8 mouse cellular contexts compared by ENCODE assay signal in the genomic region with DNA sequence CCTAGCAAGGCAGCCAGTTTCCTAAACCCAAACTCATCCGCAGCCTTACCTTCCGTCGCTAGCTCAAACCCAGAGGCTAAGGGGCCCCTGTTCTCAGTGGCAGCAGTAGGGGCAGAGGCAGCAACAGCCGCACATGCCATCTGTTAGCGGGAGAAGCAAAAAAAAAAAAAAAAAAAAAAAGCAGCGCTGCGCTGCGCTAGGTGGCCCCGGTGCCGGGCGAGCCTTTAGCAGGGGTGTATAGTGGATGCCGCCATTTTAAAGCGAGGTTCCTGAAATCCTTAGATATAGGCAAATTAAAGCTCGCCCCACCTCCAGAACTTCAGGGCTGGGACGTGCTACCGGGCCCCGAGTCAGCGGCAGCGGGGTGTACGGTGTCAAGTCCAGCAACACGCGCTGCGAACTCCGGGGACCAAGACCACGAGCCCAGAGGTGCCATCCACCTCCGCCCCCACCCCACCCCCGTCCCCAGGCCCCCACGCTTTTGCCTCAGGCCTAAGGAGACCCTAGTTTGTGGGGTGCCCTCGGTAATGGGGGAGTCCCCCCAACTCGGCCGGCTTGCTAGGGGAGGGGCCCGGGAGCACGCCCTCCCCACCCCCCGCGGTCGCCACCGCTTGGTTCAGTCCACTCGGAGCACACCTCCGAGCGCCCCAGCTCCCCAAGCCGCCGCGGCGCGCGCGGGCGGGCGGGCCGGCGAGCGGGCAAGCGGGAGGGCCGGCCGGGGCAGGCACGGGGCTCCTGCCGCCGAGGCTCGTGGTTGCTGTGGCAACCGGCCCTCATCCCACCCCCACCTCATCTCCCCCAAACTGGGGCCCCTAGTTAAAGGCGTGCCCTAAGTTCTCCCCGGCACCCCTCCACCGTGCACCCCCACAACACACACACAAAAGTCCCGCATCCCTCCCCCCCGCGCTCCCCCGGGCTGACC. TPM values are rescaled to one million over a fixed set of nuclear protein-coding genes. Genes with fewer than 3 reads are reported as not detected.
DNase-seq lines count a peak whose midpoint lies in the region; ATAC-seq and TF ChIP-seq lines count a peak whose summit lies in the region.

No protein-coding gene starts in this region.

- H3K9me3 ChIP-seq in intestine, embryonic 16.5 days (ENCODE audit: control insufficient read depth, low read length): no peaks in the 10 kb centered on the region
- H3K9me3 ChIP-seq in lung, embryonic 14.5 days (ENCODE audit: low read depth, low read length): no peaks in the 10 kb centered on the region
- no peaks in the 10 kb centered on the region for H3K9me3 ChIP-seq in neural tube, embryonic 15.5 days (replicated peaks)

- H3K27me3 ChIP-seq in cerebellum, adult 2 months (ENCODE audit: control insufficient read depth, insufficient read depth, low read length): no peaks in the 10 kb centered on the region; the same call in 1 of the 2 replicates
- H3K27me3 ChIP-seq in intestine, embryonic 16.5 days (replicated peaks; ENCODE audit: control insufficient read depth, insufficient read depth, low read length): no peaks in the 10 kb centered on the region
- no peaks in the 10 kb centered on the region for H3K27me3 ChIP-seq in lung, embryonic 14.5 days (ENCODE audit: insufficient read depth, low read length)
- peaks cover 3% of the 10 kb centered on the region; the same call in 1 of the 2 replicates for H3K27me3 ChIP-seq in neural tube, embryonic 15.5 days (replicated peaks)

- H3K4me1 ChIP-seq in cerebellum, adult 2 months (ENCODE audit: control insufficient read depth, insufficient read depth, low read length): no peaks in the 10 kb centered on the region
- no peaks in the 10 kb centered on the region for H3K4me1 ChIP-seq in intestine, embryonic 16.5 days (ENCODE audit: control insufficient read depth, insufficient read depth, low read length)
- H3K4me1 ChIP-seq in lung, embryonic 14.5 days (ENCODE audit: insufficient read depth): no peaks in the 10 kb centered on the region
- H3K4me1 ChIP-seq in neural tube, embryonic 15.5 days: no peaks in the 10 kb centered on the region

- no peak overlapping the region for H3K27ac ChIP-seq in cerebellum, adult 2 months (ENCODE audit: insufficient read depth, low read length)
- H3K27ac ChIP-seq in gastrocnemius, adult 2 months: no peak overlapping the region
- H3K27ac ChIP-seq in intestine, embryonic 16.5 days (ENCODE audit: low read length): peak overlapping the region; percentile 69
- H3K27ac ChIP-seq in lung, embryonic 14.5 days (ENCODE audit: low read depth): peak overlapping the region; percentile 83
- no peak overlapping the region for H3K27ac ChIP-seq in neural tube, embryonic 15.5 days (replicated peaks)

- peak overlapping the region; percentile 69 for H3K9ac ChIP-seq in intestine, embryonic 16.5 days (ENCODE audit: low read depth, low read length)
- H3K9ac ChIP-seq in lung, embryonic 14.5 days: peak overlapping the region; percentile 60
- H3K9ac ChIP-seq in neural tube, embryonic 15.5 days (replicated peaks): 0 out of 2 replicates have a peak overlapping the region, but pooled peaks have one; percentile 20

- TF ChIP-seq CTCF in cerebellum, adult 2 months (IDR thresholded peaks at IDR 0.05; ENCODE audit: borderline replicate concordance, insufficient read depth, low read depth, low read length): no peak
- no peak for TF ChIP-seq CTCF in gastrocnemius, adult 2 months (IDR thresholded peaks at IDR 0.05)
- TF ChIP-seq CTCF in lung, embryonic 14.5 days (IDR thresholded peaks at IDR 0.05; ENCODE audit: low read depth): no peak

- H3K4me2 ChIP-seq in intestine, embryonic 16.5 days (ENCODE audit: low read depth, low read length): peak overlapping the region; percentile 78
- peak overlapping the region; percentile 69 for H3K4me2 ChIP-seq in lung, embryonic 14.5 days
- H3K4me2 ChIP-seq in neural tube, embryonic 15.5 days: peak overlapping the region; percentile 93

- intact Hi-C loops in gastrocnemius, adult 2 months (cut with DNase I): no loop called here

- TF ChIP-seq POLR2A in cerebellum, adult 2 months (IDR thresholded peaks at IDR 0.05; ENCODE audit: borderline replicate concordance, insufficient read depth, low read length): no peak

- peak overlapping the region; percentile 43 for H3K4me3 ChIP-seq in cerebellum, adult 2 months (replicated peaks; ENCODE audit: insufficient read depth, low read depth, low read length)
- H3K4me3 ChIP-seq in gastrocnemius, adult 2 months: peak overlapping the region; percentile 75
- peak overlapping the region; percentile 58 for H3K4me3 ChIP-seq in intestine, embryonic 16.5 days (ENCODE audit: low read length)
- peak overlapping the region; percentile 52 for H3K4me3 ChIP-seq in lung, embryonic 14.5 days (ENCODE audit: low read depth, low read length)
- peak overlapping the region; percentile 51 for H3K4me3 ChIP-seq in neural tube, embryonic 15.5 days (replicated peaks)

- 7% methylated on average over 43 of the region's 67 CpGs for WGBS in cerebellum, adult 2 months
- 15% methylated on average over 64 of the region's 67 CpGs for WGBS in intestine, embryonic 16.5 days
- WGBS in lung, embryonic 14.5 days: 13% methylated on average over 51 of the region's 67 CpGs
- WGBS in neural tube, embryonic 15.5 days: 23% methylated on average over 44 of the region's 67 CpGs

- ATAC-seq in frontal cortex, adult (ENCODE audit: low TSS enrichment): peak; percentile 44; the same call in 1 of the 2 replicates
- peak; percentile 93 for ATAC-seq in intestine, embryonic 16.5 days
- peak; percentile 86 for ATAC-seq in lung, embryonic 14.5 days (ENCODE audit: insufficient read depth)
- peak; percentile 79 for ATAC-seq in neural tube, embryonic 15.5 days (ENCODE audit: low FRiP score)

- DNase-seq in frontal cortex, postnatal 25 days (ENCODE audit: low spot score in 2 of 2): no peak
- peak; percentile 17 to 29 for DNase-seq in cerebellum, adult 2 months
- peak; percentile 36 for DNase-seq in gastrocnemius, adult 2 months
- DNase-seq in lung, embryonic 14.5 days: peak; percentile 64
- peak; percentile 85 for DNase-seq in thymus, postnatal 4 days

- H3K36me3 ChIP-seq in intestine, embryonic 16.5 days (ENCODE audit: control insufficient read depth, insufficient read depth, low read length): no peaks in the 10 kb centered on the region
- no peaks in the 10 kb centered on the region for H3K36me3 ChIP-seq in lung, embryonic 14.5 days (ENCODE audit: insufficient read depth)
- no peaks in the 10 kb centered on the region for H3K36me3 ChIP-seq in neural tube, embryonic 15.5 days

RNA-seq across cellular contexts. Expression of a gene that starts 1.4 kb away (rescaled TPM):
- 0.08 and 0.10 TPM in 2 replicates for polyA plus RNA-seq in cerebellum, adult 2 months (2012; rRNA removed)
- total RNA-seq in gastrocnemius, adult 2 months (2021): under 1 TPM; 0.13 to 0.25 TPM
- polyA plus RNA-seq in intestine, embryonic 16.5 days (2015; fragmentation: Nextera tagmentation; extraction: Ambion mirVana): 7.8 and 9.1 TPM in 2 replicates
- polyA plus RNA-seq in lung, embryonic 14.5 days (2014; fragmentation: Nextera tagmentation; extraction: Ambion mirVana): 17.8 and 19.1 TPM in 2 replicates
- polyA plus RNA-seq in neural tube, embryonic 15.5 days (2015; fragmentation: Nextera tagmentation; extraction: Ambion mirVana): 0.67 and 3.4 TPM in 2 replicates

Comparison
In these comparisons a context has a peak if more than half of its experiments do, and no peak if none do; other contexts are left out.
1. DNase-seq: peak in cerebellum, adult 2 months (2 of 2), gastrocnemius, adult 2 months (single experiment), lung, embryonic 14.5 days (single experiment) and thymus, postnatal 4 days (single experiment); none in frontal cortex, postnatal 25 days (0 of 2).
2. H3K27ac ChIP-seq: peak in intestine, embryonic 16.5 days (single experiment) and lung, embryonic 14.5 days (single experiment); none in cerebellum, adult 2 months (single experiment), gastrocnemius, adult 2 months (single experiment) and neural tube, embryonic 15.5 days (single experiment).
3. Peak in every context shown above with its lines, with median percentiles within 50 percentile points of each other: ATAC-seq, H3K4me3 ChIP-seq, H3K4me2 ChIP-seq and H3K9ac ChIP-seq.